Mouse (Mus musculus) stomach, embryonic 16.5 days (tissue): ENCODE data around the gene Arhgap23. TPM values are rescaled to one million over a fixed set of nuclear protein-coding genes. Genes with fewer than 3 reads are reported as not detected.

Experiments used
- ATAC-seq: fragments of 200-750 bp; cut with Nextera tagmentation; 2 replicates; pipeline ENCODE4 v1.8.0; 2017; ENCODE audit warnings: moderate number of reproducible peaks, moderate TSS enrichment; ENCODE audit not compliant: insufficient read depth, low FRiP score
- H3K27ac ChIP-seq: fragments of 300-500 bp; sonication (generic); 2 replicates; pipeline ENCODE4 v1.5.1; 2014; ENCODE audit warnings: low read length
- H3K27me3 ChIP-seq: fragments of 300-500 bp; sonication (generic); 2 replicates; pipeline ENCODE4 v1.6.1; 2014; ENCODE audit warnings: low read length, control low read depth, mixed read lengths; ENCODE audit not compliant: control insufficient read depth, insufficient read depth
- H3K36me3 ChIP-seq: fragments of 300-500 bp; sonication (generic); 2 replicates; pipeline ENCODE4 v1.6.1; 2014; ENCODE audit warnings: low read length; ENCODE audit not compliant: control insufficient read depth, insufficient read depth
- H3K4me1 ChIP-seq: fragments of 300-500 bp; sonication (generic); 2 replicates; pipeline ENCODE4 v1.6.1; 2014; ENCODE audit warnings: low read length, control low read depth, mixed read lengths; ENCODE audit not compliant: control insufficient read depth, insufficient read depth
- H3K4me2 ChIP-seq: fragments of 300-500 bp; sonication (generic); 2 replicates; pipeline ENCODE4 v1.6.1; 2014; ENCODE audit warnings: low read depth, low read length, mixed read lengths
- H3K4me3 ChIP-seq: fragments of 300-500 bp; sonication (generic); replicated peaks from 2 replicates; pipeline ENCODE4 v1.5.1; 2014; ENCODE audit warnings: mild to moderate bottlenecking, low read length
- H3K9ac ChIP-seq: fragments of 300-500 bp; sonication (generic); 2 replicates; pipeline ENCODE4 v1.6.1; 2014; ENCODE audit warnings: low read length
- H3K9me3 ChIP-seq: fragments of 300-500 bp; sonication (generic); replicated peaks from 2 replicates; pipeline ENCODE4 v1.6.1; 2016; ENCODE audit warnings: low read length, control low read depth; ENCODE audit not compliant: control insufficient read depth
- WGBS: fragments of 180-500 bp; shearing (Covaris S2); extraction: QIAGEN DNeasy Blood & Tissue Kit; methylation state at CpG from one replicate; pipeline ENCODE4 v1.1.7; 2014; 5-methylcytosine and 5-hydroxymethylcytosine counted together
- polyA plus RNA-seq: library from polyadenylated mRNA; unstranded; fragments of >200 nt; fragmentation: Nextera tagmentation; extraction: Ambion mirVana; gene quantifications from 2 replicates; pipeline ENCODE4 v1.2.1, GENCODE M21; 2015

Arhgap23 gene
- polyA plus RNA-seq, 1 experiment from 2014 or later = 4.4 TPM

DNA sequence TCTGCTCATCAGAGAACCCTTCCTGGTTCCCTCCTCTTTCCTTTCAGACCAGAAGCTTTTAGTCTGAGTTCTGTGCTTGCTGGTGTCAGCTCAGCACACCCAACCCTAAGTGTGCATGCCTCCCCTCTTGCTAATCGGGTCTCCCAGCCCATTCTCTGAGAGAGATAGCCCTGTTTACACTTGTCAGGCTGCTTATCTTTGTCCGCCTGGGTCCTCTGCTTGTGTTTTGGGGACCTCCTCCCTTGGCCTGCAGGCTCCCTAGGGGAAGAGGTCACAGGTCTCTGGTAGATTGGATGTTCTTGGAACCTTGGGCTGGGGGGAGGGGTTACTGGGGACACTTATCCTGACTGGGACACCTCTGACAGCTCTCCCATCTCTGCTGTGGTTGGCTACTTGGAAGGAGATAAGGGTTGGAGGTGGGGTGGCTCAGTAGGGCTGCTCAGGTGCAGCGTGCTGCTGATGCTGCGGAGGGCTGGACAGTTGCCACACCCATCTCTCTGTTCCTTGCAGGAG is 30.7 kb downstream of the Arhgap23 start:
- Histone ChIP-seq H3K27ac (no peak overlapping the region; the same call in 1 of the 2 replicates), H3K36me3 (0 out of 2 replicates have a peak, but pooled peaks cover 3% of the 10 kb centered on the region), H3K4me1 (peaks cover 59% of the 10 kb centered on the region), H3K27me3 (no peaks in the 10 kb centered on the region), H3K9ac (0 out of 2 replicates have a peak overlapping the region, but pooled peaks have one; percentile 40), H3K4me2 (no peak overlapping the region), H3K9me3 (no peaks in the 10 kb centered on the region), H3K4me3 (no peak overlapping the region)
- 39% methylated on average over 4 of the region's 4 CpGs for WGBS
- ATAC-seq = no peak

DNA sequence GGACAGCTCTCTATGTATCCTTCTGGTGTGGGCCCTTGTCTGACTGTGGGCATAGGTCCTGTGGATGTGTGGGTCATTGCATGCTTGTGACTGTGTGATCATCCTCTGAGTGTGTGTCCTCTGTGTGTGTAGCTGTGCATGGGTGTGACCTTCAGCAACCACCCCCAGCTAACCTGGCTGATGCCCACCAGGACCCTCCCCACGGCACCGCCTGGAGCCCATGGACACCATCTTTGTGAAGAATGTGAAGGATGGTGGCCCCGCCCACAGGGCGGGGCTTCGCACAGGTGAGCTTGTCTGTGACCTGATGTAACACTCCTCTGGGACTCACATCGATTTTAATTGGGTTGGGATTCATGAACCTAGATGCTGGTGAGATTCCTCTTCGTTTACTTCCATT is 32.6 kb downstream of the Arhgap23 start:
- H3K9me3 ChIP-seq = no peaks in the 10 kb centered on the region
- WGBS = 72% methylated on average over 7 of the region's 7 CpGs
- H3K36me3 ChIP-seq = 0 out of 2 replicates have a peak, but pooled peaks cover 14% of the 10 kb centered on the region
- peaks cover 42% of the 10 kb centered on the region for H3K4me1 ChIP-seq
- H3K27ac ChIP-seq = no peak overlapping the region
- no peak overlapping the region for H3K9ac ChIP-seq
- ATAC-seq = no peak
- no peak overlapping the region for H3K4me2 ChIP-seq
- no peak overlapping the region for H3K4me3 ChIP-seq
- no peaks in the 10 kb centered on the region for H3K27me3 ChIP-seq

DNA sequence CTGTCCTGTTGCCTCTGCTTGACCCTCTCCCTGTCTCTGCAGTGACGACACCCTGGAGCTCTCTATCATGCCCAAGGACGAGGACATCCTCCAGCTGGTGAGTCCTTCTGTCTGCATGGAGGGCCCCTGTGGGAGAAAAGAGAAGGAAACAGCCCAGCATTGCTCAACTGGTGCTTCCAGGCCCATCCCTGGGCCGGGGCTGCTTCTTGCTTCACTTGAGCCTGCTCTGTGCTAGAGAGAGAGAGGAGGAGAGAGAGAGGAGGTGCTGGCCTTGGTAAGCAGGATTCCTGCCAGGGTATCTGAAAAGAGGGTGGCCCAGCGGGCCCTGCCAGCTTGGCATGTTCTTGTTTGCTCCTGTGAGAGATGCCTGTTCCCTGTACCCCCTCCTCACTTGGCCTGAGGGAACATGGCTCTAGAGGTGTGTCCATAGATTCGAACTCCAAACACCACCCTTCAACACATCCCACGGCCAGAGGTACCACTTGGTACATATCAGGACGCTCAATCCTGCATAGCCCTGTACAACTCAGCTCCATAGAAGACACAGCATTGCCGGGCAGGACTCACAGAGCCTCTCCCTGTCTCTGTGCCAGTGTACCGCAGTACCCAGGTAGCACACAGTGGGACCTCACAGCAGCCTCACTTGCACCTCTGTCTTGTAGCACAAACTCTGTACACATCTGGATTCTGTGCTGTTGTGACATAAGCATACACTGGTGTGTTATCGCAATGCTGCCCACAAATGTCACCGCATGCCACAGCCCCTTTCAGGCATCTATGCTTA is 33.5 kb downstream of the Arhgap23 start:
- Histone ChIP-seq H3K9me3 (no peaks in the 10 kb centered on the region), H3K9ac (no peak overlapping the region), H3K4me1 (peaks cover 38% of the 10 kb centered on the region), H3K4me3 (no peak overlapping the region), H3K36me3 (0 out of 2 replicates have a peak, but pooled peaks cover 14% of the 10 kb centered on the region), H3K4me2 (no peak overlapping the region), H3K27ac (peak overlapping the region; percentile 89), H3K27me3 (no peaks in the 10 kb centered on the region)
- no peak for ATAC-seq
- 84% methylated on average over 11 of the region's 11 CpGs for WGBS

DNA sequence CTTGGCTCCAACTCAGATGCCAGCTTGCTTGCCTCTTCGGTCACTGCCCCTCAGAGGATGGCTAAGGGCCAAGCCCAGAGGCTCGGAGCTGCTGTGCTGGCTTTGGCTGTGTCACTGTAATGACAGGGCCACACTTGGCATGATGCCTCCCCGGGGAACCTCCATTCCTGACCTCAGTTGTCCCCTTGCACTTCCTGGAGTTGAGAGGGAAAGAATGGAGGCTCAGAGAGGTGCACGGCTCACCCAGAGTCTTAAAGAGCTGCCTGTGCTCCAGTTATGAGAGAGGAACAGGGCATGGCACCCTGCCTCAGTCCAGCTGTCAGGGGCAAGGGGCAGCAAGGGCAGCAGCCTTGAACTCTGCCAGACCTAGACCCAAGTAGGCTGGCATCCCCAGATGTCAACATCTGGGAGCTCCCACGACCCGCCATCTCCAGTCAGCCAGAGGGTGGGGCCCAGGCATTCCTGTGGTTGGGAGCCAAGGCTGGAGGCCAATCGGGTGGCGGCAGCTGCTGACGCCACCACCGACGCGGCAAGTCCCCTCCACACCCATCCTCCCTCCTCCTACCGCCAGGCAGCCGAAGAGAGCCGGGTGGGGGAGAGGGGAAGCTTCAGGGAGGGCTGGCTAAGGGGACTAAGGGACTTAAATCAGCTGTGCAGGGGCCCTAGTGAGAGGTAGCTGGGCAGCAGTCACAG is 34.4 kb downstream of the Arhgap23 start:
- H3K36me3 ChIP-seq = 0 out of 2 replicates have a peak, but pooled peaks cover 14% of the 10 kb centered on the region
- H3K9me3 ChIP-seq = no peaks in the 10 kb centered on the region
- peaks cover 38% of the 10 kb centered on the region for H3K4me1 ChIP-seq
- H3K4me2 ChIP-seq = peak overlapping the region; percentile 61
- no peaks in the 10 kb centered on the region for H3K27me3 ChIP-seq
- H3K27ac ChIP-seq = peak overlapping the region; percentile 89
- H3K4me3 ChIP-seq = peak overlapping the region; percentile 49
- WGBS = 12% methylated on average over 15 of the region's 15 CpGs
- peak overlapping the region; percentile 74 for H3K9ac ChIP-seq
- ATAC-seq = peak; percentile 84

DNA sequence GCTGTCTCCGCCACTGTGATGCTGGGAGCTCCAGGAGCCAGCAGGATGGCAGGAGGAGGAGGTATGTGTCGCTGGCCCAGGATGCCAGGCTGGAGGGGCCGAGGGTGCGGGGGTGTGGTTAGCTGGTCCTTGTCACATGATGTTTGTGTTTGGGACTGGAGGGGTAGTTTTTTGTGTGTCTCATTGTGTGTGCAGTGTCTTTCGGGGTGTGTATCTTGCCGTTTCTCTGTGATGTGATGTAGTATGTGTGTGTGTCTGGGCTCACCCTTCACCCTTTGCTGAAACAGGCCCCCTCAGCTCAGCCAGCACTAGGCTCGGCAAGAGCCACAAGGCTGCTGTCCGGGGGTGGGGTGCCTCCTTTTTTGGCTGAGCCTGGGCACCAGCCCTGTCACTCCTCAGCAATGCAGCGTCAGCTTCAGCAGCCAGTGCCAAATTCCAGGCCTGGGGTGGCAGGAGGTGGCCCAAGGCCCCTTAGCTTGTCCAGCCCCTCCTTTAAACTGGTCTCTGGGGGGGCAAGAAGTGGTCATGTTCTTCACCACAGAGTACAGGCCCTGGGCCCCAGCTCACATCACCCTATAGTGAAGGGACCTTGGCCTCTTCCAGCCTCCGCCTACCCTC is 35.1 kb downstream of the Arhgap23 start:
- peak; percentile 8; the same call in 1 of the 2 replicates for ATAC-seq
- H3K9ac ChIP-seq = peak overlapping the region; percentile 74
- H3K4me1 ChIP-seq = peaks cover 38% of the 10 kb centered on the region
- H3K9me3 ChIP-seq = no peaks in the 10 kb centered on the region
- peak overlapping the region; percentile 61 for H3K4me2 ChIP-seq
- H3K4me3 ChIP-seq = peak overlapping the region; percentile 49
- H3K27ac ChIP-seq = peak overlapping the region; percentile 79
- H3K27me3 ChIP-seq = no peaks in the 10 kb centered on the region
- H3K36me3 ChIP-seq = 0 out of 2 replicates have a peak, but pooled peaks cover 14% of the 10 kb centered on the region
- WGBS = 25% methylated on average over 10 of the region's 10 CpGs

DNA sequence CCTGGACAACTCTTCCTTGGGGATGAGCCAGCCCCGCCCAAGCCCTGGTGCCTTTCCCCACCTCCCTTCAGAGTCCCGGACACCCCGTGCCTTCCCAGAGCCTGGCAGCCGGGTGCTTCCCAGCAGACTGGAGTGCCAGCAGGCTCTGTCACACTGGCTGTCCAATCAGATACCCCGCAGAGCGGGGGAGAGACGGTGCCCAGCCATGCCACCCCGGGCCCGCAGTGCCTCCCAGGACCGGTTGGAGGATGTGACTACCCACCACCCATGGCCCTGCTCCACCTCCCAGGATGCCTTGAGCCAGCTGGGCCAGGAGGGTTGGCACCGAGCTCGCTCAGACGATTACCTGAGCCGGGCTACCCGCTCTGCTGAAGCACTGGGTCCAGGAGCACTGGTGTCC is 36.3 kb downstream of the Arhgap23 start:
- WGBS = 97% methylated on average over 15 of the region's 15 CpGs
- Histone ChIP-seq H3K4me1 (peaks cover 29% of the 10 kb centered on the region), H3K4me3 (no peak overlapping the region), H3K4me2 (no peak overlapping the region), H3K9me3 (no peaks in the 10 kb centered on the region), H3K9ac (no peak overlapping the region), H3K36me3 (0 out of 2 replicates have a peak, but pooled peaks cover 21% of the 10 kb centered on the region), H3K27ac (no peak overlapping the region), H3K27me3 (no peaks in the 10 kb centered on the region)
- no peak for ATAC-seq

DNA sequence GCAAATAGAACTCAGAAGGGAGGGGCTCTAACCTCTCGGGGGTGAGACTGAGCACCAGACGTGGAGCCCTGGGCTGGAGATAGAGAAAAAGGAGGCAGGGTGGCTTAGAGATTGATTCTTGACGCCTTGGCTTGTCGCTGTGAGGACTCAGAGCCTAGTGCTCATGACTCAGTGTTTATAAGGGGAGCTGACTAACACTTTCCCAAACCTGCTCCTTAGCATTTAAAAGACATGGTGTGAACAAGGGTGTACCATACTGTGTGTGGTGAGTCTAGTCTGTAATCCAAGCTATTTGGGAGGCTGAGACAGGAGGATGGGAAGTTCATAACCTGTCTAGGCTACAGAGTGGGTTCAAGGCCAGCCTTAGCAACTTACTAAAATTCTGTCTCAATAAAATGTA is 41.8 kb downstream of the Arhgap23 start:
- Histone ChIP-seq H3K4me1 (no peaks in the 10 kb centered on the region), H3K9me3 (no peaks in the 10 kb centered on the region), H3K4me2 (no peak overlapping the region), H3K27me3 (no peaks in the 10 kb centered on the region), H3K9ac (no peak overlapping the region), H3K27ac (no peak overlapping the region), H3K36me3 (peaks cover 24% of the 10 kb centered on the region; the same call in 1 of the 2 replicates), H3K4me3 (no peak overlapping the region)
- ATAC-seq = no peak
- WGBS = 75% methylated on average over 4 of the region's 4 CpGs

DNA sequence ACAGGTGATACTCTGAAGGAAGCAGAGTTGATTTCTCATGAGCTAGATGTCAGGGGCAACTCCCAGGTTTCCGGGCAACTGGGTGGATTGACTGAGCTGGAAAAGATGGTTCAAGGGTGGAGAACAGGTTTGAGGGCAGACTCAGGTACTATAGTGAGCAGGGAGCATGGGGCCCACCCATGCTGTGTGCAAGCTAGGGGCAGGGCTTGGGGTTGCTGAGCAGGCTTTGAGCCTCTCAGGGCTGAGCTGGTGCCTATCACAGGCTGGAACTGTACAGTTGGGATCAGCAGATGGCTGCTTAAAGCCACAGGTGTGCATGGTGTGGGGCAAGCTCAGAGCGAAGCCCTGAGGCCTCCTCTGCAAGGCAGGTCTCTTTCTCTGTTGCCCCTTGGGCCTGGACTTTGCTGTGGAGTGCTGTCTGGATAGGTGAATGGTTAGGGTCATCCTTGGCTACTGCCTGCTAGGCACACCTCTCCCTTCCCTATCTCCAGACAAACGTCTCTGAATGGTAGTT is 46.0 kb downstream of the Arhgap23 start:
- no peaks in the 10 kb centered on the region for H3K27me3 ChIP-seq
- no peak overlapping the region for H3K4me3 ChIP-seq
- H3K9me3 ChIP-seq = no peaks in the 10 kb centered on the region
- H3K27ac ChIP-seq = peak overlapping the region; percentile 56; the same call in 1 of the 2 replicates
- H3K4me1 ChIP-seq = no peaks in the 10 kb centered on the region
- WGBS = 87% methylated on average over 3 of the region's 3 CpGs
- ATAC-seq = peak; percentile 75; the same call in 1 of the 2 replicates
- H3K9ac ChIP-seq = no peak overlapping the region
- H3K4me2 ChIP-seq = no peak overlapping the region
- H3K36me3 ChIP-seq = peaks cover 16% of the 10 kb centered on the region
